Mouse (Mus musculus) adrenal gland, adult 2 months (tissue): ENCODE measurements around the gene Nmur1. TPM values are rescaled to one million over a fixed set of nuclear protein-coding genes. Genes with fewer than 3 reads are reported as not detected.

Experiments
- DNase-seq: peaks from one replicate; pipeline ENCODE4 v3.0.0; 2021
- long read RNA-seq: library from polyadenylated mRNA; stranded (forward); transcript quantifications from one replicate; pipeline ENCODE4 v2.0.0, GENCODE M21; 2021
- polyA plus RNA-seq: library from polyadenylated mRNA; depleted of rRNA; stranded (reverse); fragments of >200 nt; gene quantifications from 2 replicates; pipeline ENCODE4 v1.2.3, GENCODE M21; 2012; rRNA removed
- total RNA-seq, 2 experiments: library from RNA; stranded (reverse); gene quantifications; 2 replicates each; pipeline ENCODE4 v1.2.3; 2021

Gene Nmur1
- total RNA-seq (not detected), polyA plus RNA-seq (0.17 and 0.18 TPM in 2 replicates)
- long read RNA-seq, result 0 reads

DNA sequence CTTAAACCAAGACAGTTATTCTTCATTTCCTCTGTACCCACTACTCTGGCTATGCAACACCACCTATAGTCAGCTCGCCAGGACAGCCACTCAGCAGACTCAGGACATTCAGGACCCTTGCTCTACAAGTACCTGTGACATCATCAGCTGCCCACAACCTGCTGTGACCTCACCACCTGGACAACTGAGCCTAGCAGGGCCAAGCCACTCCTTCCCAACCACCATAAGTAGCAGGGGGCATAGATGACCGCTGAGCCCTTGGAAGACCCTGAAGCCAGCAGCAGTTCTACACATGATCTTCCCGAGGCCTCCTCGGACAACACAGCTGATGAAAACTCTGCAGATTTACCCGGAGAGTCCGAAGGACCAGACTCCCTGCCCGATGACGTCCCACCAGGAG, at the start of gene Nmur1, which contains the start of gene Tex44:
Nmur1 (minus strand) TSS at position 101 of the 400 bp plus-strand sequence.
Tex44 (plus strand) TSS at position 202 of the 400 bp plus-strand sequence.
- DNase-seq, result no peak

DNA sequence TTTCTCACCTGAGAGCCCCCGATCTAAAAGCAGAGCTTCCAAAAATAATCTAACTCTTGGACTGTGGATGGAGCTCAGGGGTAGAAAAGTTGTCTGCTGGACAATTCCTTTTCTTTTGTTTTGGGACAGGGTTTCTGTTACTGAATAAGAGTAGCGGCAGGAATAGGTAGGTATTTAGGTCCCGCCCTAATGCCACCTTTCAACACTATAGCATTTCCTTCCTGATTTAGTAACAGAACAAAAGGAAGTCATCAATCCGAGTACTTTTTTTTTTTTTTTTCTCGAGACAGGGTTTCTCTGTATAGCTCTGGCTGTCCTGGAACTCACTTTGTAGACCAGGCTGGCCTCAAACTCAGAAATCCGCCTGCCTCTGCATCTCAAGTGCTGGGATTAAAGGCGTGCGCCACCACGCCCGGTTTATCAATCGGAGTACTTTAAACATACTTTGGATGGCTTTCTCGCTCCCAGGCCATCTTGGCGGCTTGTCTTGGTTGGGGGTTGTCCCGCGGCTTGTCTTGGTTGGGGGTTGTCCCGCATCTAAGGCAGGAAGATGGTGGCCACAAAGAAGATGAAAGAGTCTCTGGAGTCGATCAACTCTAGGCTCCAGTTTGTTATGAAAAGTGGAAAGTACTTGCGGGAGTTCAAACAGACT, 47.2 kb upstream of the Nmur1 start:
- no peak for DNase-seq

DNA sequence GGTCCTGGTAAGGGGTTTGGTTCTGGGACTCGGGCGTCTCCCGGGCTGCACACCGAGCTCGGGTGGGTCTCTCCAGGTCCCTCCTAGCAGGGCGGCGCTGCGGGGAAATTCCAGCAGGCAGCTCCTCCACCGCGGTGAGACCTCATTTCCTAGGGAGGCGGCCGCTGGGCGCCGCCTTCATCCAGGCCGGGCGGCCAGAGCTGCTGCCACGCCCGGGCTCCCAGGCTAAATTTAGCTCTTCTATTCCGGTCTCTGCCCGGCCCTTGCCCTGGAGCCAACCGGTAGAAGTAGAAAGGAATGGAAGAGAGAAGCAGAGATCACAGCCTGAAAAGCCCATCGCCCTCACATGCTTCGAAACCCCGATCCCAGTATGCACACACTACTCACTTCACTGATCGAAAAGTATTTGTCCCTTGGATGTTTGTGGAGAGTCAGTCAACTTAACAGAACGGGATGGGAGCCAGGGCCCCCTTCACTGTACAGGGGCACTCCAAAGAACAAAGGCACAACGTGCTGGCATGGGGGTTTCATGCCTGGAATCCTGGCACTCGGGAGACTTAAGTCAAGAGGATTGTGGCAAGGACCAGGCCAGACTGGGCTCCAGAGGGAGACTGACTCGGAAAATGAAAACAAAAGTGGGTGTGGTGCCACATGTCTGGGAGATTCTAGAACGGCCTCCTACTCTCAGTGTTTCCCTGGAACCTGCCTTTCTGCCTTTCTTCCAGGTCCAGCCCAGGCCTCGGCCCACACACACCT, 46.3 kb upstream of the Nmur1 start:
- peak; percentile 87 for DNase-seq

DNA sequence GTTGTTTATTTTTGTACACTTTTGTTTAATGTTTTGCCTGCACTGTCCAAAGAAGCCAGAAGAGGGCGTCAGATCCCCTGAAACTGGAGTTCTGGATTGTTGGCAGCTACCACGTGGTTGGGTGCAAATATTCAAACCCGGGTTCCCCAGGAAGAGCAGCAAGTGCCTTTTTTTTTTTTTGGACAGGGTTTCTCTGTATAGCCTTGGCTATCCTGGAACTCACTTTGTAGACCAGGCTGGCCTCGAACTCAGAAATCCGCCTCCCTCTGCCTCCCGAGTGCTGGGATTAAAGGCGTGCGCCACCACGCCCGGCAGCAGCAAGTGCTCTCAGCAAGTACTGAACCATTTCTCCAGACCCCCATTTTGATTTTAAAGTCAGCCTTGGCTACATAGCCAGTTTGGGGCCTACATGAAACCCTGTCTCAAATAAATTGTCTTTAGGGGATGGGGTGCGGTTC, 45.5 kb upstream of the Nmur1 start:
- DNase-seq, result peak; percentile 44

DNA sequence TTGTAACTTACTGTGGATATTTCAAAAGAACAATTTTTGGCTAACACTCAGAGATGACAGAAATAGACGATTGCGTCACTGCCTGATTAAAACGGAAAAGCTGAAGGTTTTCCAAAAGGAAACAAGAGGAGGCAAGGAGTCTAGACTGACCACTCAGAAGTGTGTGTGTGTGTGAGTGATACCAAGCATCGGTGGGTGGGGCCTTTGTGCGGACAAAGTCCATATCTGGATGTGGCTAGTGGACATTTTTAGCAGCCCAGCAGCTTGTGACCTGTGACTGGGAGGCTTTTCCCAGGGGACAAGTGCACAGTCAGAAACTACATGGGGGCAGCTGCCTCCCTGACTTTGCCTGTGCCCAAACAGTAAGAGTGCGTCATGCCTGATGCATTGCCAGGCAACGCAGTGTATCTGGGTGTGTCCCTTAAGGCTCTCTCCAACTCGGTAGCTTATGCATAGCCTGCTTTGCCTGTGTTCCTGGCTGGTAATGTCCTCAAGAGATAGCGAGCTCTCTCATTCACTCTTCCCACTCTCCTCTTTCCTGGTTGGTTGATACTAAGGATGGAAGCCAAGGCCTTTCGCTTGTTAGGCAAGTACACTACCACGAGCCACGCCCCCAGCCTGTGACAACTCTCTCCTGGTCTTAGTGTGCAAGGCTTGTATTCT, 44.6 kb upstream of the Nmur1 start:
- DNase-seq, result peak; percentile 91

DNA sequence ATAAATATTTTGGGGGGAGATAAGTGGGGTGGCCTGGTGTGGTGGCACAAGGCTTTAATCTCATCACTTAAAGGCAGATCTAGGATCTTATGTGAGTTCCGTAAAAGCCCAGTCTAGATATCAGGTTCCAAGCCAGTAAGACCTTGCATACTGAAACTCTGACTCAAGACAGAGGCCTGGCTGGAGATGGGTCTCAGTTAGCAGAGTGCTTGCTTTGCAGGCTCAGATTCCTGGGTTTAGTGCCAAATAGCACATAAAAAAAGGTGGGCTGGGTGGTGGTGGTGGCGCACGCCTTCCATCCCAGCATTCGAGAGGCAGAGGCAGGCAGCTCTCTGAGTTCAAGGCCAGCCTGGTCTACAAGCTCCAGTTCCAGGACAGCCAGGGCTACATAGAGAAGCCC, 43.8 kb upstream of the Nmur1 start:
- no peak for DNase-seq

DNA sequence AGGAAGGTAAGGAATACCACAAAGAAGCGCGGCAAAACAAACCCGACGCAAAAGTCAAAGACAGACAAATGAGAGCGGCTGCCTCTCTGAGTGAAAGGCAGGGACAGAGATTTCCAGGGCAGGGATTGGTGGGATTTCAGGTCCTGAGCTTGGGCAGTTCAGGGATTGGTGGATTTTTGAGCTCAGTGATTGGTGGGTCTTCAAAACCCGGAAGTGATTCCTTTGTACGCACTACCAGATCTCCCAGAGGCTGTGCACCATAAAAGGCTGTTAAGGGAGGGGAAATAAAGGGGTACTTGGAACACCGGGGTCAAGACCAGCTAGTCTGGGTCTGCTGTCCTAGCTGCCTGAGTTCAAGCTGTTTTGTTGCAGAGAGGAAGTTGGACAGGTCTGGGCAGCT, 41.4 kb upstream of the Nmur1 start:
- no peak for DNase-seq

DNA sequence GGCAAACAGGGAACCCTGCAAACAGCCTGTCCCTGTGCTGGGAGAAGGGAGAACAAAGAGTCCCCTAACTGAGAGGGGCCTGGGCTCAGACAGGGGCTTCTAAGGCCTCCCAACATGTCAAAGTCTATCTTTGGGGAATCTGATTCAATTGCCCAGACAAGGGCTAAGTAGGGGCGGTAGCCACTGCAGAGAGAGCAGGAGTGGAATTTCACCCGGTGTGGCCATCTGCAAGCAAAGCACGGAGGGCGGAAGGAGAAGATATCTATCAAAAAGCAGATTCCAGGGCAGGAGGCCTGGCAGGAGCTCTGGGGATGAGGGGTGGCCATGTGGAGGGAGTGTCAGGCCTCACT, 38.8 kb upstream of the Nmur1 start:
- peak; percentile 50 for DNase-seq

DNA sequence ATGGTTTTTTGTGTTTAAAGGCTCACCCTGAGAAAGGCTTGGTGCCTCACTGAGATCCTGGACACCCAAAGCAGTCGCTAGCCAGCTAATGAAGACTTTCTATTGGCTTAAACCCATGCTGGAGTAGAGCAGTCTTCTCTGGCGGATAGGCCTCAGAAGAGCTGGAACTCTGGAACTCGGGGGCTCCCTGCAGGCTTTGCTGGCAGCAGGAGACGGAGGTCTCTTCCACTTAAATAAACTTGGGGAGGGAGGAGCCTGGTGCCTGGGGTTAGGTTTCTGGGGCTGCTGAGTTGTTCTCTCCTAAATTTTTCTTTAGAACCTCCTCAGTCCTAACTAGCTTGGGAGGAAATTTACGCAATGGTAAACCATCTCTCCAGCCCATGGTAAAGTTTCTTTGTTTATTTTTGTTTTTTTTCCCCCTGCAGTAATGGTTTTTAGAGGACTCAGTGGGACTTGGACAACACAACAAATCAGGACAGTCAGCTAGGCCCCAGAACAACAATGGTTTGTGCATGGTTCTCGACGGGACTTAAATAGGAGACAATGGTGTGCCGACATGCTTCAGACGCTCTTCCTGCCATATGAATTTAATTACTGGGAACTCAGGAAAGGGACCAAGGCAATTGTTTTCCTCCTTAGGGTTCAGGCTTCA, 38.3 kb upstream of the Nmur1 start:
- no peak for DNase-seq

DNA sequence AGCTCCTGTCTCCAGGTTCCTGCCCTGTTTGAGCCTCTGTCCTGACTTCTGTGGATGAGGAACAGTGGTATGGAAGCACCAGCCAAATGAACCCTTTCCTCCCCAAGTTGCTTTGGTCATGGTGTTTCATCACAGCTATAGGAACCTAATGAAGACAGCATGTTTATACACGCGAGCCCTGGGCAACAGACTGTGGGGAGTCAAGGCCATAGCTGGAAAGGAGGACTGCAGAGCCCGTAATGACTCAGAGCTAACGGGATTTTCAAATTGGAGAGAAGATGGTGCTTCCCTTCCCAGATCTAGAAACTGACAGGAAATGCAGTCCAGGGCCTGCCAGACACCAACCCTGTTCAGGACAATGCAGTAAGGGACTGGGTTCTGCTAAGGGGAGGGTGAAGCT, 33.3 kb upstream of the Nmur1 start:
- DNase-seq, result peak; percentile 31

DNA sequence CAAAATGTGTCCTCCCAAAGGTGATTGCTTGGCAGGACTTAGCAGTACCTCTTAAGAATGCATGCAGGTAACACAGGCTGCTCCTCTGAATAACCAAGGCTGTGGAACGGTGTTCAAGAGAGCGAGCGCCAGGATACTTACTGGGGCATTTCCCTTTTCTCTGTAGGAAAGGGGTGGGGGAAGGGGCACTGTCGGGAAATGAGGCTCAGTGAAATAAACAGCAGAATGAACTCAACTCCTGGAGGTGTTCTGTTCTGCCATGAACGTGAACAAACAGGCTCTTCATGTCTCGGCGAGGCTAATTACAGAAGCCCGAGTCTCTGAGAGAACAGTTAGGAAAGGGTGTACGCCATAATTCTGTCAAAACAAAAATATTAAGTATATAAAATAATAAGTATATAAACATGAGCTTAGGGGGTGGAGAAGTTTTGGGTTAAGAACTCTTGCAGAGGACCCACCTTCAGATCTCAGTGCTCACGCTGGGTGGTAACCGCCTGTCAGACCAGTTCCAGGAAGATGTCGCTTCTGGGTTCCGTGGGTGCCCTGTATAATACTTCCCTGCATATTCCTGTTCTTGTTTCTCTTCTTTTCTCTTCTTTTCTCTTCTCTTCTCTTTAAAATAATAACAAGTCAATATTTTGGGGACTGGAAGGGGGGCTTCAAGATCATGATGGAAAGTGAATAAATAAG, 31.0 kb upstream of the Nmur1 start:
- DNase-seq, result no peak

DNA sequence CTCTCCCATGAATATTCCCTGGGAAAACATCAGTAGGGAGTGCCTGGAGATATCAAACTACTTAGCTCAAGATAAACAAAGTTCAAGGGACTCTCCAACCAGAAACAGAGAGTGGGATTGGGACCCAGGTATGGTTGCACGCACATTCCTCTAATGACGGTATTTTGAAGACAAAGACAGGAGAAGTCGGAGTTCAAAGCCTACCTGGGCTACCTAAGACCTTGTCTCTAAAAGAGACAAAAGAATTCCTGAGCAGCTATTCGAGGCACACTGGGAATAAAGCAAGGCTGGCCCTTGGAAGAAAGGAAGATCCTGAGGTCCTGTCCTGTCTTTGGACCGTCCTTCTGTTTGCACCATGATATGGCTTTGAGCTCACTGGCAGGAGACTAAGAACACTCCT, 26.7 kb upstream of the Nmur1 start:
- no peak for DNase-seq

DNA sequence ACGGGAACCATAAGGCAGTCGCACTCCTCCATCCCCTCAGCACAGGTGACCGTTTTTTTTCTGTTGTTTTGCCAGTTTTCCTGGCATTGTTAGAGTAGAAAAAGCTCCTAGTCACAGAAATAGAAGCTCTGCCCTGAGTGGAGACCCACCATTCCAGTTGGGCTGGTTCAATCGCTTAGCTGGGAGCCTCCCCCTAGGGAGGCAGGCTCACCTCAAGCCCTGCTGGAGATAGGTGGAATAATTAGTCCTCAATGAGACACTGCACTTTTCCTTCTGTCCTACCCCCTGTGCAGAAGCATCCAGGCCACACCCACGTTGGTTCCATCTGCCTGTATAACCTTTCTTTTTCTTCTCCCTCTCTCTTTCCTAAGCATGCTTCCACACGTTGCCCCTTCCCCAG, 23.9 kb upstream of the Nmur1 start:
- DNase-seq, result no peak

DNA sequence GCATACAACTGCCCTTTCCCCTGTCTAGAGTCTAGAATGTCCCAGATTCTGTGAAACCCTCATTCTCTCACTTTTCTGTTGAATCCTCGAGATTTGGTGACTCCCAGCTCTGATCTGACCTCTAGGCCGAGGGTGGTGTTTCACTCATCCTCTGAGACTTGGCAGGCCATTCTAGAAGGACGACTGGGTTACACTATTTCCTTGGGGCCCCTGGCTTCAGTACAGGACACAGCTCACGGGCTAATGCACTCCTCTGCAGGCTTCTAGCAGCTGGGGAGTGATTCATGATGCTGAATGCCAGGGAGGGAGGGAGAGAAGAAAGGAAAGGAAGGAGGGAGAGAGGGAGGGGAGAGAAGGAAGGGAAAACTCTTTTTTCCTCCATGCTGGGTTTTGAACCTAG, 22.2 kb upstream of the Nmur1 start:
- peak; percentile 74 for DNase-seq

DNA sequence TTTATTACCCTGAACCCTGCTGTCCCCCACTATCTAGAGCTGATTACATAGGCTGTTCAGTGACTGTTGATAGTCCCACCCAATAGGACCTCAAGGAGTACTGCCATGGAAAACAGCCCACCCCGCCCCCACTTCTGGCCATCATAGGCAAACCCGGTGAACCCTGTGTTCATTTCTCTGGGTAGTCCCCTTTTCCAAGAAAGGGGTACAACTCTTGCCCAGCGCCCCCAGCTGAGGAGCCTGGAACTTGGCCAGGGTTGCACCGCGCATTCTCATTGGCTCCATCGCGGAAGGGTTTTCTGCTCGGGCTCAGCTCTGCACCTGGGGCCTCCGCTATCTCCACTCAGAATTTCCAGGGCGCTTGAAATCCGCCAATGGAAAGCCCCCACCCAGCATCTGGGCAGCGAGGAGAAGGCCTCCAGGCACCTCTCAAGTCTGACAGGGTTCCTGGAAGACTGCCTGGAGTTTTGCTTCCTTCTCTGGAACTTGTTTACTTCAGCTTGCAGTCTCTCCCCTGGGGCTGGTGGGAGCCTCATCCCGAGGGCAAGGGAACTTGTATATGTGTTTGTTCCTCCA, 21.7 kb upstream of the Nmur1 start:
- peak; percentile 23 for DNase-seq

DNA sequence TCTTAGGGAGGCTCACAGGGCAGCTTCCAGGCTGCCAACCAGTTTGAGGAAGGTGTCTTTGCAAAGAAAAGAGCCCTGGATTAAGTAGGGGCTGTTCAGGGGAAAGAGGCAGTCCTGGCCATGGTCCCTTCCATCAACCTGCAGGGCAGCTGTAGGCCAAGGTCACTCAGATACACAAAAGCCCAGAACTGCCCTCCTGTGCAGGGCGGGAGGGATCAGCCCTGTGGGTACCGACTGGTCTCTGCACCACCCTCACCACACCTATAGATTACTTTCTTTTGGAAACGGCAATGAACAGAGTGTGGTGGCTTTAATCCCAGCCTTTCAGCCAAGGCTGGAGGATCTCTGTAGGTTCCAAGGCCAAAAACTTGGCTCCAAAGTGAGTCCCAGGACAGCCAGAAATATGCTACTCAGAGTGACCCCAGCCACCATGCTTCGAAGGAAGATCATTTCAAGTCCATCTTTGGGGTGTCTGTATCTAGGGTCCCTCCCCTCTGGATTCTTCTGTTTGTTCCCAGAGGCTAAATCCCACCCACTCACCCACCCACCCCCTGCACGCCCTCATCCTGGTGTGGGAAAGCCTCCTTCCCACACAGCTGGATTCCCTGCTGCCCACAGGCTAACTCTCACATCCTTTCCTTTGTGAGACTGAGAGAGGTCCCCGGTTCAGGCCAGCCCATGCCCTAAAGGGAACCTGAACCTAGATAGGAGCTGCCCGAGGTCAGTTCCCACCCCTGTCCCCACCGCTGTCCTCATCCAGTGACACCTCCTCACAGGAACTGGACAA, 17.6 kb upstream of the Nmur1 start:
- DNase-seq, result peak; percentile 51

DNA sequence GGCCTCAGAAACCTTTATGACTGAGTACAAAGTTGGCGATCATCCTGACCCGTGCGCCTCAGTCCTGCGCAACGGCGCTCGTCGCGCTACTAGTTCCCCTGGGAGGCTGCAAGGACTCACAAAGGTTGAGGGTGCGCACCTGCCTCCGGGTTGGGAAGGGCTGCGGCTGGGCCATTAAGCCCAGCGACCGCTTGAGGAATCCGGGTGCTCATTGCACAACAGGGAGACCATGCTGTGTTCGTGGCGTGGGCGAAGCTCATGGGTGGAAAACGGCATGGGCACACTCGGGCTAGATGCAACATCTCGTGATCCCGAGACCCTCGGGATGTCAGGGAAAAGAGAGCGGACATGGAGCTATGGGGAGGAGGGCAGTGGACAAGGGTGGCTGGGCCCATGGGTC, 16.8 kb upstream of the Nmur1 start:
- DNase-seq, result no peak

DNA sequence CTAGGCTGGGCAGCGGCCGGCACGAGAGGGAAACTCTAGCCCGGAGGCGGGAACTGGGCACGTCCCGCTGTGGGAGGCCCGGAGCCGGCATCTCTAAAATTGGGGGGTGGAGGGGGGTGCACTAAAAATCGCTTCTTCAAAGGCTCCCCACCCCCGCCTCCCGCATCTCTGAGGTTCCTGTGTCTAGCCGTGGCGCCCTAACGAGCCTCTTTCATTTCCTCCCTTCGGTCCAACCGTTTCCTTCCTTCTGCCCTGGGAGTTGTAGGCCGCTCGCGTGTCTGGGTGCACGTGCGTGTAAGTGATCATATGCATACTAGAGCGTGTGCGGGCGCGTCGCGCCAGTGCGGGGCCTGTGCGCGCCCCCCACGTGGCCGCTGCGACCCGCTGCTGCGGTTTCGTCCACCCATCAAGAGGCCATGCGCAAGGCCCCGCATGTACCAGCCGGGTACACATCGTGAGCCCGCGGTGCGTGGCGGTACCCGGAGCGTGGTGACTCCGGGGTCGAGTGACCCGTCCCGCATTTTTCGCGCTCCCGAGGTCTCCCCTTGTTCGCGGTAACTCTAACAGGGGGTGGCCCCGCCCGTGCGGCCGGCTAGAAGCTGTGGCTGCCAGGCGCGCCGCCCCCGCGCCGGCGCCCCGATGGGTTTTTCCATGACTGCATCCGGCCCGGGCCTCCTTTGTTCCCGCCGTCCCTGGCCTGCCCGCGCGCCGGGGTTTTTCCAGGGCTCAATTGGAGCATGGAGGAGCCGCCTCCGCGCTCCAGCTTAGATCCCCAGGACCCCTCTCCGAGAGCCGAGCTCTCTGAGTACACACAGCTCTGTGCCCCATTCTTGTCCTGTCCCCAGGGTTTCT, 16.2 kb upstream of the Nmur1 start:
- DNase-seq, result peak; percentile 94

DNA sequence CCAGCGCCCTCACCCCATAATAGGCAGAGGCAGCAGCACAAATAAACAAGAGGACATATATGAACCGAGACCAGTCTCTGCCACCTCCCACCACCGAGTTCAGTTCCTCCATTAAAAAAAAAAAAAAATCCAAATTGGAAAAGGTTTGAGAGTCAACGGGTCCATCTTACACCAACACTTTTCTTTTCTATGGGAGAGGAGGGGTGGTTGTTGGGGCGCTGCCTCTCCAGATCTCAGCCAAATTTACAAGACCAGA, 15.6 kb upstream of the Nmur1 start:
- no peak for DNase-seq
